Mouse (Mus musculus): Measurements from ENCODE around the gene 2700049A03Rik. TPM values are rescaled to one million over a fixed set of nuclear protein-coding genes. Genes with fewer than 3 reads are reported as not detected.
"Not testable (repeated sequence)": the region's sequence is repeated elsewhere in the genome, so short reads cannot be mapped to it uniquely, and the experiment has no call there.

2700049A03Rik gene
- 16.3 TPM in 2 replicates for polyA plus RNA-seq (2015; fragmentation: Nextera tagmentation; extraction: Ambion mirVana)

DNA sequence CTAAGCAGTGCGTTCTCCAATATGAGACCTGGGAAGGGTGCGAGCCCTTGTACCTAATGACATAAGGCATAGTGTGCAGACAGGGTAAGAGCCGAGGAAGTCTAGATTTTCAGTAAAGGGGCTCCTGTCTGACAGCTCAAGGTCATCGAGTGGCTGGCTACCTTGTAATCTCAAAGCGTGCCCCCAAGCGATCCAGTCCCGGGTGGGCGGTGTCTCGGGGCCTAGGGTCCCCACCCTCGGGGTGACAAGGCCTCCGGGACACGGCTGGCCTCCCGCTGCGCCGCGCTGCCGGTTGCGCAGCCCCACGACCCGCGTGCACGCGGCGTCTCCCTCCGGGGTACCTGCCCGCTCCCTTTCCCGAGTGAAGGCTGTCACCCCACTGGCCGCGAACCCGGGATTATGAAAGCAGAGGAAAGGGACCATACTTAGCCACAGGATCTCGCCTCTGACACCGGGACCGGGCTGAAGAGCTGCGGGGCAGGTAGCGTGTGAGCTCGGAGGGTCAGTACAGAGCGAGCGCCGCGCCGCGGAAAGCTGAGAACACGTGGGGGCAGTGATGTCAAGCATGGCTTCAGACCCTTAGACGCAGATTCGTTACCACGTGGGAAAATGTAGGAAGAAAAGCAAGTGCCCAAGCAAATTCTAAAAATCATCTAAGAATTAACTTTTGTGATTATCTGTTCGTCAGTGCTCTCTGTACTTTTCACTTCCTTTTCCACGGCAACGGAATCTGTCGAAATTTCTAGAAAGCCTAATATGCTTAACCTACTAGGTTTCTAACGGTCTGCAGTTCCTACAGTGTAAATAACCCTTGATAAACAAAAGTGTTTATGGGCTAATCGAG is at the start of gene 2700049A03Rik, which contains the start of gene Timm9:
Gene 2700049A03Rik (plus strand): TSS at position 719 of the 844 bp plus-strand sequence.
Gene Timm9 (minus strand): TSS at position 555 of the 844 bp plus-strand sequence.
- Histone ChIP-seq H3K9ac (peak within 1 kb of the TSS; percentile 94), H3K27me3 (no peaks in the 10 kb centered on the region), H3K27ac (peak within 1 kb of the TSS; percentile 86), H3K36me3 (peaks cover 31% of the 10 kb centered on the region), H3K4me3 (peak within 1 kb of the TSS; percentile 99), H3K4me1 (replicated peaks) (peaks cover 38% of the 10 kb centered on the region), H3K9me3 (no peaks in the 10 kb centered on the region), H3K4me2 (peak within 1 kb of the TSS; percentile 89)
- under 1% methylated on average over 52 of the region's 52 CpGs for WGBS
- ATAC-seq (ENCODE audit: low FRiP score) = peak; percentile 95

GRCm38 (mm10) chr12:71104275-71104674 is 32.4 kb upstream of the 2700049A03Rik start:
- H3K4me2 ChIP-seq; ATAC-seq (ENCODE audit: low FRiP score); H3K4me1 ChIP-seq (replicated peaks); H3K27me3 ChIP-seq; H3K36me3 ChIP-seq; H3K27ac ChIP-seq; H3K9me3 ChIP-seq; H3K4me3 ChIP-seq; H3K9ac ChIP-seq: not testable (repeated sequence)
- 95% methylated on average over 4 of the region's 4 CpGs for WGBS

DNA sequence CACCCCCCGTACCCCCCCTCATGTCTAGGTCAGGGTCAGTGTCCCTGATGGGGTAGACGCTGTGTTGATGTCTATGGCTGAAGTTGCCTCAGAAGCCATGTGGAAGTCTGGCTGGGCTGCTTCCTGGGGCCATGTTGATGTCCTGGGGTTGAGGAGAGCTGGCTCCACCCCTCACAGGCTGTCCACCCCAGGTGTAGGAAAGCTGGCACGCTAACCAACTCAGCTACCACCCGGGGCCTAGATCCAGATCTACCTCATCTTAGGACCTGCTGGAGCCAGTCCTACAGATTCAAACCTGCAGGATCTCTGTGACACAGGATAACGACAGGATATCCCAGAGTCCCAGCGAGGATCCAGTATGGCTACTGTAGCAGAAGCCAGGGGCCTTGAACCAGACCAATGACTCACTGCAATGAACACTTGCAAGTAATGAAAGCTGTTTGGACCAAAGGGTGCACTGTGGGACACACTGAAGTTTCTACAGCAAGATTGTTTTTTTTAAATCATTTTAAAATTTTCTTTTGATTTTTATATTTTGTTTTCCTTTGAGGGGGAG is 29.4 kb upstream of the 2700049A03Rik start:
- Histone ChIP-seq H3K27me3 (peaks cover 7% of the 10 kb centered on the region; the same call in 1 of the 2 replicates), H3K4me1 (replicated peaks) (peaks cover 5% of the 10 kb centered on the region), H3K4me3 (no peak overlapping the region), H3K9me3 (no peaks in the 10 kb centered on the region), H3K4me2 (no peak overlapping the region), H3K9ac (no peak overlapping the region), H3K36me3 (no peaks in the 10 kb centered on the region; the same call in 1 of the 2 replicates), H3K27ac (no peak overlapping the region)
- ATAC-seq (ENCODE audit: low FRiP score) = no peak
- WGBS = 88% methylated on average over 6 of the region's 6 CpGs

DNA sequence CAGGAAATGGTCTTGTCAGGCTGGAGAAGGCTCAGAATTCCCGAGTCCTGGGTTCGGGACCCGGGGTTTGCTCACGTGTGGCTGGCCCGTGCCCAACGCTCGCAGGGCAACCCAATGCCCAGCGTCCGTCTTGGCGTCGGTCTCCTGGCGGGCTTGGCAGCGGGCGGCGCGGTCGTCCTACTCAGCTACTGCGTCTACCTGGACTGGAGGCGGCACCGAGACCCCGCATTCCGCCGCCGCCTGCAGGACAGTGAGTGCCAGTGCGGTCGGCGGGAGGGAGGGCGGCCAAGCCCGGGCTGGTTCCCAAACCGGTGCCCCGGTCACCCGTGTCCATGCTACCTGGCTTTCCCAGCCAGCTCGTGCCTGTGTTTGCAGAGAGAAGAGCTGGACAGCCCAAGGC is 25.3 kb upstream of the 2700049A03Rik start, which contains the start of gene Tomm20l:
Gene Tomm20l (plus strand): TSS at position 98 of the 400 bp plus-strand sequence.
- H3K36me3 ChIP-seq = no peaks in the 10 kb centered on the region
- H3K4me2 ChIP-seq = peak within 1 kb of the TSS; percentile 44
- peaks cover 7% of the 10 kb centered on the region; the same call in 1 of the 2 replicates for H3K27me3 ChIP-seq
- H3K4me1 ChIP-seq (replicated peaks) = peaks cover 12% of the 10 kb centered on the region
- H3K9me3 ChIP-seq = no peaks in the 10 kb centered on the region
- no peak for ATAC-seq (ENCODE audit: low FRiP score)
- no peak within 1 kb of the TSS for H3K4me3 ChIP-seq
- peak within 1 kb of the TSS; percentile 56; the same call in 1 of the 2 replicates for H3K9ac ChIP-seq
- no peak within 1 kb of the TSS for H3K27ac ChIP-seq
- WGBS = 8% methylated on average over 33 of the region's 33 CpGs

GRCm38 (mm10) chr12:71113074-71113473 is 23.6 kb upstream of the 2700049A03Rik start:
- H3K36me3 ChIP-seq = no peaks in the 10 kb centered on the region
- H3K4me2 ChIP-seq = no peak overlapping the region
- no peak overlapping the region for H3K27ac ChIP-seq
- no peak overlapping the region for H3K4me3 ChIP-seq
- ATAC-seq (ENCODE audit: low FRiP score) = no peak
- peaks cover 7% of the 10 kb centered on the region; the same call in 1 of the 2 replicates for H3K27me3 ChIP-seq
- WGBS = 90% methylated on average over 10 of the region's 10 CpGs
- no peak overlapping the region for H3K9ac ChIP-seq
- peaks cover 12% of the 10 kb centered on the region for H3K4me1 ChIP-seq (replicated peaks)
- H3K9me3 ChIP-seq = no peaks in the 10 kb centered on the region

GRCm38 (mm10) chr12:71113675-71114288 is 22.9 kb upstream of the 2700049A03Rik start:
- H3K4me3 ChIP-seq = no peak overlapping the region
- H3K27ac ChIP-seq = no peak overlapping the region
- H3K9ac ChIP-seq = no peak overlapping the region
- H3K27me3 ChIP-seq = peaks cover 7% of the 10 kb centered on the region; the same call in 1 of the 2 replicates
- no peaks in the 10 kb centered on the region for H3K9me3 ChIP-seq
- H3K4me1 ChIP-seq (replicated peaks) = peaks cover 12% of the 10 kb centered on the region
- H3K4me2 ChIP-seq = peak overlapping the region; percentile 22
- 34% methylated on average over 12 of the region's 12 CpGs for WGBS
- no peak for ATAC-seq (ENCODE audit: low FRiP score)
- no peaks in the 10 kb centered on the region for H3K36me3 ChIP-seq

DNA sequence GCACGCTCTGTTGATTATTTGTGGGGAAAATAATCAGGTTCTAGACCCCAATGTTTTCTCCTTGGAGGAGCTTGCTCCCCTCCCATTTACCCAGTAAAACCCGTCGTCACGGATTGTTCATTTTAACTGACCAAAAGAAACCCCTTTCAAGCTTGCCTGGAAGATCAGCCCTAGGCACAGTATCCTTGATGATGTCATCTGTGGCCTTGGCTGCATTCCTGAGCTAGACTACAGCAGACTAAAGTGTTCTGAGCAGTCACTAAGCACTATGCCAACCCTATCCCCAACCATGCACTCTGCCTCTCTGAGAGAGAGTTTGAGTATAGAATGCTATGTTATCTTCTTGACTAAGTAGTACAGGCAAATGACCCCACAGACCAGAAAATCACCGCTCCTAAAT is 20.2 kb upstream of the 2700049A03Rik start:
- H3K4me1 ChIP-seq (replicated peaks) = peaks cover 9% of the 10 kb centered on the region
- H3K4me3 ChIP-seq = no peak overlapping the region
- no peak overlapping the region for H3K27ac ChIP-seq
- H3K36me3 ChIP-seq = no peaks in the 10 kb centered on the region
- H3K9me3 ChIP-seq = no peaks in the 10 kb centered on the region
- 77% methylated on average over 5 of the region's 5 CpGs for WGBS
- ATAC-seq (ENCODE audit: low FRiP score) = no peak
- H3K9ac ChIP-seq = no peak overlapping the region
- H3K27me3 ChIP-seq = peaks cover 5% of the 10 kb centered on the region; the same call in 1 of the 2 replicates
- H3K4me2 ChIP-seq = no peak overlapping the region

GRCm38 (mm10) chr12:71122731-71123130 is 13.9 kb upstream of the 2700049A03Rik start:
- Histone ChIP-seq H3K4me3 (no peak overlapping the region), H3K4me2 (no peak overlapping the region), H3K27ac (no peak overlapping the region), H3K27me3 (no peaks in the 10 kb centered on the region), H3K36me3 (peaks cover 31% of the 10 kb centered on the region), H3K4me1 (replicated peaks) (no peaks in the 10 kb centered on the region), H3K9ac (no peak overlapping the region), H3K9me3 (no peaks in the 10 kb centered on the region)
- ATAC-seq (ENCODE audit: low FRiP score) = no peak
- WGBS = 93% methylated on average over 10 of the region's 10 CpGs

DNA sequence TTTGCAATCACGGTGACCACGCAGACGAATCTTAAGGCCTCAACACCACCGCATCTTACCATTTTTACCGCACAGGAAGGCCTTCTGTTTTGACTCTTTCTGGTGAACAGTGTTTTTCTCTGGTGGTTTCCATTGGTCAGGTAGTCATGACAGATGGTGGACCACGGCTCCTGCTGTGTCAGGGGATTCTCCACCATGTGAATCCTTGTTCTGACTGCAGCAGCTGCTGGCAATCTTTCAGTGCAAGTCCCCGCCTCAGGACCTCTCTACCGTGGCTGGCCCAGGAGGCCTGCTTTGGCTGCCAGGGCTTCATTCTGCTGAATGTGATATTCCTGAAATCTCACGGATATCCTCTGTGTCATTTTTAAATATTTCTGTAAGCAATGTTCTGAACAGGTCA is 13.4 kb upstream of the 2700049A03Rik start:
- 91% methylated on average over 9 of the region's 9 CpGs for WGBS
- no peaks in the 10 kb centered on the region for H3K27me3 ChIP-seq

GRCm38 (mm10) chr12:71135581-71135980 is 1.1 kb upstream of the 2700049A03Rik start:
- ATAC-seq (ENCODE audit: low FRiP score) = no peak
- 38% methylated on average over 5 of the region's 5 CpGs for WGBS
- H3K4me1 ChIP-seq (replicated peaks) = peaks cover 38% of the 10 kb centered on the region

More for the DNA sequence above, 13.4 kb upstream of the 2700049A03Rik start:
- Histone ChIP-seq H3K9me3 (no peaks in the 10 kb centered on the region), H3K9ac (no peak overlapping the region), H3K4me3 (no peak overlapping the region), H3K27ac (no peak overlapping the region), H3K4me2 (no peak overlapping the region), H3K4me1 (replicated peaks) (no peaks in the 10 kb centered on the region), H3K36me3 (peaks cover 31% of the 10 kb centered on the region)
- ATAC-seq (ENCODE audit: low FRiP score) = no peak

GRCm38 (mm10) chr12:71136974-71137491 is 385 bp downstream of the 2700049A03Rik start:
- peak overlapping the region; percentile 86 for H3K27ac ChIP-seq
- H3K4me2 ChIP-seq = peak overlapping the region; percentile 89
- H3K27me3 ChIP-seq = no peaks in the 10 kb centered on the region
- ATAC-seq (ENCODE audit: low FRiP score) = peak; percentile 87
- no peaks in the 10 kb centered on the region for H3K9me3 ChIP-seq
- peaks cover 38% of the 10 kb centered on the region for H3K4me1 ChIP-seq (replicated peaks)
- peaks cover 31% of the 10 kb centered on the region for H3K36me3 ChIP-seq
- H3K9ac ChIP-seq = peak overlapping the region; percentile 94
- WGBS = under 1% methylated on average over 30 of the region's 30 CpGs
- peak overlapping the region; percentile 99 for H3K4me3 ChIP-seq

More at GRCm38 (mm10) chr12:71135581-71135980, 1.1 kb upstream of the 2700049A03Rik start:
- peak overlapping the region; percentile 99 for H3K4me3 ChIP-seq
- peak overlapping the region; percentile 58; the same call in 1 of the 2 replicates for H3K9ac ChIP-seq
- no peaks in the 10 kb centered on the region for H3K27me3 ChIP-seq
- peak overlapping the region; percentile 89 for H3K4me2 ChIP-seq
- H3K9me3 ChIP-seq = no peaks in the 10 kb centered on the region
- H3K36me3 ChIP-seq = peaks cover 29% of the 10 kb centered on the region
- H3K27ac ChIP-seq = no peak overlapping the region

DNA sequence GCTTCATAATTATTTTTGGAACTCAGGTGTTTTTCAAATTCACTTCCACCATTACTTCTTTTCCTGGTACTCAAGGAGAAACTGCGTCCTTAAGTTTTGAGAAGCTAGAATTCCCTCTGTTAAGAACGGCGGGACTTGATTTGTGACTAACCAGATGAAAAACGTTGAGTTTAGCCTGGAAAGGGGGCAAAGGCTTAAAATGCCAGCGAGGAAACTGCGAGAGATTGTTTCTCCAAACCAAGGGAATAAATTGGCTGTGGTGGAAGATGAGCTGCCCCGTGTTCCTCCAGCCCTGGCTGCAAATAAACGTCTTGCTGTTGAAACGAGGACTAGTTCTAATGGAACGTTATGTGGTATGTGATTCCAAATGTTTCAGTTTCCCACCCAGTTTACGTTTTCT is 1.0 kb downstream of the 2700049A03Rik start:
- WGBS = 9% methylated on average over 11 of the region's 11 CpGs
- Histone ChIP-seq H3K36me3 (peaks cover 33% of the 10 kb centered on the region), H3K27ac (no peak overlapping the region), H3K4me1 (replicated peaks) (peaks cover 38% of the 10 kb centered on the region), H3K27me3 (no peaks in the 10 kb centered on the region), H3K9me3 (no peaks in the 10 kb centered on the region), H3K4me2 (peak overlapping the region; percentile 89), H3K4me3 (peak overlapping the region; percentile 99), H3K9ac (peak overlapping the region; percentile 94)
- no peak for ATAC-seq (ENCODE audit: low FRiP score)
